Mouse (Mus musculus) CD4-positive naive resting alpha-beta T cell, adult 57 days (primary cell): ENCODE measurements around the gene Ypel2. TPM values are rescaled to one million over a fixed set of nuclear protein-coding genes. Genes with fewer than 3 reads are reported as not detected.

ENCODE experiments used
- total RNA-seq: library from RNA; stranded (reverse); gene quantifications from one replicate; pipeline ENCODE4 v1.2.4, GENCODE M21; 2023

The Ypel2 gene
- total RNA-seq = 3.3 TPM

GRCm38 (mm10) chr11:86993041-86994037 is at the start of gene Ypel2:
TSS of gene Ypel2 (minus strand) at chr11:86993707.

Other genes with a start within 250 kb of the Ypel2 start
- gene Cltc, start 236.1 kb downstream of the Ypel2 start, total RNA-seq = 170 TPM
- 79.3 TPM for gene Dhx40, start 186.0 kb downstream of the Ypel2 start, total RNA-seq
- gene Gdpd1, start 80.4 kb upstream of the Ypel2 start, total RNA-seq = 0.24 TPM
- 20.8 TPM for gene Smg8, start 93.1 kb upstream of the Ypel2 start, total RNA-seq
- gene Prr11, start 115.0 kb upstream of the Ypel2 start, total RNA-seq = 0.59 TPM
- 4.6 TPM for gene Ska2, start 115.5 kb upstream of the Ypel2 start, total RNA-seq
- 13.9 TPM for gene Trim37, start 133.4 kb upstream of the Ypel2 start, total RNA-seq